Mouse (Mus musculus): ENCODE data around the gene Ccdc182.

Ccdc182 gene

DNA sequence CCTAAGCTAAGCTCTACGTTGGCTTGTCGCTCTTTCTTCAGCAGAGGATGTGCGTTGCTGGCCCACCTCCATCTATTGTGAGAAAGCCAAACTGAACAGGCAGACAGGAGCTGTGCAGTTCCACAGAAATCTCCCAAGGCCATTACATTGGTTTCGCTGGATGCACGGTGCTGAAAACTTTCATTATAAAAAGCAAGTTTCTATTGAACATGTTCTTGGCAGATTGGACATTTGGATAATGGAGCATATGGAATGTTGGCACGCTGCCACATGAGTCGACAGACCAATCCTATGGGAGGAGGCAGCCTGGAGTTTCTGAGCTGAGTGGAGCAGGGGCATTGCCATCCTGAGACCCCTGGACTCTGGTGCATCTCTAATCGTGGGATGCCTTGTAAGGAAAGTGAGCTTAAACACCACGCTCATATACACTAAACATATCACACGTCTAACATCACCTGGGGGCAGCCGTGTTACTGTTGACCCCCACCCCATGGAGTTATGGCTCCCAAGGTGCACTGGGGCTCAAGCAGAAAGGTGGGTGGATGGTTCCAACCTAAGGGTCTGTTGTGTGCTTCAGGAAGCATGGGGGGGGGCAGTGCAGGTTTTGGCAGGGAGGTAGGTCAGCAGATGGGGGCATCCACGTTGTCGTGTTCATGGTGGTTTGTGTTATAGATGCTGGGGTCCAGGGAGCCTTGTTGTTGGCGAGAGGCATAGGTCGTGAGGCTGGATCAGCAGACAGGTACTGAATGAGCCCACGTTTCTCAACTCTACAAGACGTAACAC lies 35.1 kb downstream of the Ccdc182 start:
- DNase-seq (ENCODE audit: low read depth, low spot score), result no peak

- DNase-seq (ENCODE audit: low read depth, low spot score), result no peak
Measured at GRCm38 (mm10) chr11:88330799-88331198, 36.9 kb downstream of the Ccdc182 start.

GRCm38 (mm10) chr11:88331722-88332121 lies 37.9 kb downstream of the Ccdc182 start:
- no peak for DNase-seq (ENCODE audit: low read depth, low spot score)

GRCm38 (mm10) chr11:88332309-88332934 lies 38.6 kb downstream of the Ccdc182 start:
- DNase-seq (ENCODE audit: low read depth, low spot score), result no peak

DNA sequence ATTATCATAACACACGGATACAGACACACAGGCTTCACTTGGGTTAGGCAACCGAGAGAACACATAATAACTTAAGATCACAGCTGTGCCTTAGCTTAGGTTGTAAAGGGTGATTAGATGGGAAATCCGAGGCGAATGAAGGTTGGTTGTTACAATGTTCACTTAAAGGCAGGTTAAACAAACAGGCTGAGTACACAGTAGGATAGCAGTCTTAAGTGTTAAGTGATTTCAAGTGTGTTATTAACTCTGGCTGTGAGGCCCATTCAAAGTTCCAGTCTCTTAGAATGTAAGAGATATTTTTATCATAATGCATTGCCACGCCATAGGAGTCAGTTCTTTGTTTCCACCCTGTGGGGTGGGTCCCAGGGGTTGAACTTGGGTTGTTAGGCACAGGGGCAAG lies 41.0 kb downstream of the Ccdc182 start:
- no peak for DNase-seq (ENCODE audit: low read depth, low spot score)

DNA sequence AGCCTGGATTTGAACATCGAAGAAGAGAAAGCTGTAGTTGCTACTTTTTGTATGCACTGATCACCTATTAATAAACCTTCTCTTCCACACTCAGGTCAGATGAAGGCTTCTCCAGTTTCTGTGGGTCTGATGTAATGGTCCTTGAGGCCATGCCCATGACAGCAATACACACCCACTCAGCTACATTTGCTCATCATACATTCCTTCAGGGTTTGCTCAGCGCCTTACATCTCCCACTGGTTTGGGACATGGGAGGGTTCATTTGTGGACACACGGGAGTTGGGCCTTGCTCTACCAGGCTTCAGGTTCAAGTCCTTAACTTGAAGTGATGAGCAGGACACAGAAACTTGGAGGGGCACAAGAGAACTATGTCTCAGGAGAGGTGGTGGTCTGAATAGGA lies 44.1 kb downstream of the Ccdc182 start:
- DNase-seq (ENCODE audit: low read depth, low spot score), result no peak

Measured in embryo, embryonic 11.5 days (tissue).